Mouse (Mus musculus) neural tube, embryonic 11.5 days (tissue): ENCODE data around the gene Psmd7. TPM values are rescaled to one million over a fixed set of nuclear protein-coding genes. Genes with fewer than 3 reads are reported as not detected.

Experiments used
- ATAC-seq: fragments of 200-750 bp; cut with Nextera tagmentation; 2 replicates; pipeline ENCODE4 v1.8.0; 2017; ENCODE audit warnings: moderate number of reproducible peaks, mild to moderate bottlenecking, moderate TSS enrichment, moderate library complexity; ENCODE audit not compliant: insufficient read depth, low FRiP score, low TSS enrichment
- DNase-seq: peaks from one replicate; pipeline ENCODE4 v3.0.0-alpha.2; 2015; ENCODE audit warnings: low spot score
- H3K27ac ChIP-seq: fragments of 300-500 bp; sonication (generic); 2 replicates; pipeline ENCODE4 v1.5.1; 2014; ENCODE audit warnings: low read depth, mild to moderate bottlenecking, low read length
- H3K27me3 ChIP-seq: fragments of 300-500 bp; sonication (generic); 2 replicates; pipeline ENCODE4 v1.6.1; 2014; ENCODE audit warnings: mild to moderate bottlenecking, low read length, mixed read lengths; ENCODE audit not compliant: control insufficient read depth, insufficient read depth
- H3K36me3 ChIP-seq: fragments of 300-500 bp; sonication (generic); 2 replicates; pipeline ENCODE4 v1.6.1; 2014; ENCODE audit warnings: mild to moderate bottlenecking, low read length, moderate library complexity, mixed read lengths; ENCODE audit not compliant: control insufficient read depth, insufficient read depth
- H3K4me1 ChIP-seq: fragments of 300-500 bp; sonication (generic); 2 replicates; pipeline ENCODE4 v1.6.1; 2014; ENCODE audit warnings: low read length, mixed read lengths; ENCODE audit not compliant: control insufficient read depth, insufficient read depth
- H3K4me2 ChIP-seq: fragments of 300-500 bp; sonication (generic); 2 replicates; pipeline ENCODE4 v1.6.1; 2014; ENCODE audit warnings: low read depth, mild to moderate bottlenecking, moderate library complexity
- H3K4me3 ChIP-seq: fragments of 300-500 bp; sonication (generic); 2 replicates; pipeline ENCODE4 v1.5.1; 2014; ENCODE audit warnings: low read depth, low read length
- H3K9ac ChIP-seq: fragments of 300-500 bp; sonication (generic); 2 replicates; pipeline ENCODE4 v1.6.1; 2014; ENCODE audit warnings: mild to moderate bottlenecking, low read length
- H3K9me3 ChIP-seq: fragments of 300-500 bp; sonication (generic); 2 replicates; pipeline ENCODE4 v1.6.1; 2016; ENCODE audit warnings: low read length; ENCODE audit not compliant: control insufficient read depth
- WGBS: fragments of 180-500 bp; shearing (Covaris S2); extraction: QIAGEN DNeasy Blood & Tissue Kit; methylation state at CpG from one replicate; pipeline ENCODE4 v1.1.7; 2014; 5-methylcytosine and 5-hydroxymethylcytosine counted together
- polyA plus RNA-seq: library from polyadenylated mRNA; unstranded; fragments of >200 nt; fragmentation: Nextera tagmentation; extraction: Ambion mirVana; gene quantifications from 2 replicates; pipeline ENCODE4 v1.2.1, GENCODE M21; 2014

Gene Psmd7
- polyA plus RNA-seq, 1 experiment from 2014 or later: 339 TPM

DNA sequence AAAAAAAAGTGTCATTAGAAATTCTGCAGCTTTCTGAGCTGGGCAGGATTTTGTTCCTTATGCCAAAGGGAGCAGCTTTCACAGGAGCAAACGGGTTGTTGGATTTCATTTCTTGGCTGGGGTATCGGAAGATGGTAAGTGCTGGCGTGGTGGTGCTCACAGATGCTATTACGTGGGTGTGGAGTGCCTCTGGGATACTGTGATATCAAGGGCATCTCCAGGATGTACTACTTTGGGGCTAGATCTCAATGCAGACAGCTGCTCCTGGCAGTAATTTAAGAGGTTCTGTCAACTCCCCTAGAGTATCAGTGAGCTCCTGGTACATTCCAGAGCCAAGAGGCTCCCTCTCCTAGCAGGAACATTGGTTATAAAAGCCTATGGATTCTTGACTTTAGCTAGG is 42.1 kb downstream of the Psmd7 start:
- WGBS: 89% methylated on average over 4 of the region's 4 CpGs
- DNase-seq (no peak), ATAC-seq (no peak)
- no peak overlapping the region for H3K9ac ChIP-seq
- no peak overlapping the region for H3K27ac ChIP-seq
- H3K9me3 ChIP-seq: no peaks in the 10 kb centered on the region
- H3K4me2 ChIP-seq: no peak overlapping the region; the same call in 1 of the 2 replicates
- peaks cover 4% of the 10 kb centered on the region; the same call in 1 of the 2 replicates for H3K36me3 ChIP-seq
- H3K27me3 ChIP-seq: no peaks in the 10 kb centered on the region
- H3K4me3 ChIP-seq: 0 out of 2 replicates have a peak overlapping the region, but pooled peaks have one; percentile 2
- H3K4me1 ChIP-seq: no peaks in the 10 kb centered on the region

GRCm38 (mm10) chr8:107545621-107546152 is 42.6 kb downstream of the Psmd7 start:
- 94% methylated on average over 11 of the region's 11 CpGs for WGBS
- DNase-seq: no peak
- Histone ChIP-seq H3K9ac (0 out of 2 replicates have a peak overlapping the region, but pooled peaks have one; percentile 3), H3K9me3 (no peaks in the 10 kb centered on the region), H3K27me3 (no peaks in the 10 kb centered on the region), H3K4me2 (peak overlapping the region; percentile 12), H3K36me3 (peaks cover 4% of the 10 kb centered on the region; the same call in 1 of the 2 replicates), H3K4me1 (no peaks in the 10 kb centered on the region), H3K4me3 (no peak overlapping the region), H3K27ac (no peak overlapping the region)
- ATAC-seq: no peak

GRCm38 (mm10) chr8:107544651-107545174 is 43.6 kb downstream of the Psmd7 start:
- Histone ChIP-seq H3K4me1 (no peaks in the 10 kb centered on the region), H3K27me3 (no peaks in the 10 kb centered on the region), H3K4me2 (no peak overlapping the region), H3K36me3 (peaks cover 4% of the 10 kb centered on the region; the same call in 1 of the 2 replicates), H3K9me3 (no peaks in the 10 kb centered on the region), H3K4me3 (no peak overlapping the region), H3K9ac (no peak overlapping the region; the same call in 1 of the 2 replicates), H3K27ac (peak overlapping the region; percentile 76; the same call in 1 of the 2 replicates)
- ATAC-seq (no peak), DNase-seq (peak; percentile 61)
- WGBS: 58% methylated on average over 10 of the region's 10 CpGs

DNA sequence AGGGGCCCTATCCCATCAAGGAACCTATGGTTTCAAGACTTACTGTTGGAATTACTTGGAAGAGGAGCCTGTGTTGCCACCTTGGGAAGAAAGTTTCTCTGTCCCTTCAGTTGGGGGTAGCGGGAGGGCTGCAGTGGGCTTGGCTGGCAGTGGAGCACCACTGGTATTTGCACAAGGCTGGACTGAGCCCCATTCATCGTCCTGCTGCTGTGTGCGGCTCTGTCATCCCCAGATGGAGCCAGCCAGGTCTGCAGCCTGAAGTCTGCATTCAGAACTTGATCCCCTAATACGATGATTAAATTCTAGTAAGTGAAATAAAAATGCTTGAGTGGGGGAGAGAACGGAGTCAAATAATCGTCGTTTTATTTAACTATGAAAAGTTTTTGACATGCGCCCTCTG is 44.1 kb downstream of the Psmd7 start:
- DNase-seq: no peak
- no peak for ATAC-seq
- no peak overlapping the region for H3K4me3 ChIP-seq
- H3K4me2 ChIP-seq: no peak overlapping the region
- H3K9me3 ChIP-seq: no peaks in the 10 kb centered on the region
- H3K27me3 ChIP-seq: no peaks in the 10 kb centered on the region
- H3K36me3 ChIP-seq: peaks cover 4% of the 10 kb centered on the region; the same call in 1 of the 2 replicates
- 71% methylated on average over 8 of the region's 8 CpGs for WGBS
- H3K9ac ChIP-seq: no peak overlapping the region; the same call in 1 of the 2 replicates
- H3K4me1 ChIP-seq: no peaks in the 10 kb centered on the region
- peak overlapping the region; percentile 76; the same call in 1 of the 2 replicates for H3K27ac ChIP-seq

- Histone ChIP-seq H3K4me1 (no peaks in the 10 kb centered on the region), H3K4me3 (no peak overlapping the region), H3K9me3 (no peaks in the 10 kb centered on the region), H3K27me3 (no peaks in the 10 kb centered on the region), H3K27ac (peak overlapping the region; percentile 50; the same call in 1 of the 2 replicates), H3K36me3 (peaks cover 1% of the 10 kb centered on the region; the same call in 1 of the 2 replicates), H3K9ac (no peak overlapping the region), H3K4me2 (no peak overlapping the region)
- ATAC-seq: no peak
- 91% methylated on average over 10 of the region's 11 CpGs for WGBS
- no peak for DNase-seq
Measured at GRCm38 (mm10) chr8:107543714-107544113, 44.5 kb downstream of the Psmd7 start.

- Histone ChIP-seq H3K9me3 (no peaks in the 10 kb centered on the region), H3K27ac (no peak overlapping the region), H3K4me1 (no peaks in the 10 kb centered on the region), H3K4me3 (no peak overlapping the region), H3K27me3 (no peaks in the 10 kb centered on the region), H3K4me2 (no peak overlapping the region), H3K9ac (no peak overlapping the region), H3K36me3 (no peaks in the 10 kb centered on the region; the same call in 1 of the 2 replicates)
- 89% methylated on average over 3 of the region's 3 CpGs for WGBS
- ATAC-seq: no peak
- no peak for DNase-seq
Measured at GRCm38 (mm10) chr8:107542151-107542550, 46.1 kb downstream of the Psmd7 start.

GRCm38 (mm10) chr8:107541369-107541768 is 46.9 kb downstream of the Psmd7 start:
- Histone ChIP-seq H3K27me3 (no peaks in the 10 kb centered on the region), H3K4me2 (no peak overlapping the region), H3K9me3 (no peaks in the 10 kb centered on the region), H3K27ac (no peak overlapping the region), H3K9ac (no peak overlapping the region), H3K4me1 (no peaks in the 10 kb centered on the region), H3K36me3 (no peaks in the 10 kb centered on the region; the same call in 1 of the 2 replicates), H3K4me3 (no peak overlapping the region)
- WGBS: 82% methylated on average over 4 of the region's 4 CpGs
- no peak for ATAC-seq
- no peak for DNase-seq

GRCm38 (mm10) chr8:107540623-107541022 is 47.6 kb downstream of the Psmd7 start:
- DNase-seq (no peak), ATAC-seq (no peak)
- Histone ChIP-seq H3K36me3 (no peaks in the 10 kb centered on the region; the same call in 1 of the 2 replicates), H3K4me1 (no peaks in the 10 kb centered on the region), H3K4me3 (no peak overlapping the region), H3K27ac (no peak overlapping the region), H3K4me2 (no peak overlapping the region), H3K9me3 (no peaks in the 10 kb centered on the region), H3K9ac (no peak overlapping the region), H3K27me3 (no peaks in the 10 kb centered on the region)
- WGBS: 93% methylated on average over 12 of the region's 12 CpGs

DNA sequence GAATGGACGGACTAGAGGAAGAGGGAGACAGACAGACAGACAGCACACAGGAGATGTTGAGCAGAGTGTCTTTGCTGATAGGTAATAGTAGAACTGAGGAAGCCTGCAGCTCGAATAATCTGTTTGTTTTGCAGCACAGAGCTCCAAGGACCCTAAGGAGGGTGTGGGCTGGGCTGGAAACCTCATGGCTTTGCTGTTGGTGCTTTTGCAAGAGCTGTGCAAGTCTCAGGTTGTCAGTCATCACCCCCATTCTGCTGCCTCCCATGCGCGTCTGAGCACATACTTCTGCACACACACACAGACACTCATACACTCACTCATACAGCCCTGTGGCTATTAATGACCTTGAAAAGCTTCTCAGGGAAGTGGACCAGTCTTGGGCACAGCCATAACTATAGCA is 50.8 kb downstream of the Psmd7 start:
- WGBS: 91% methylated on average over 4 of the region's 4 CpGs

More for the DNA sequence above, 50.8 kb downstream of the Psmd7 start:
- Histone ChIP-seq H3K9ac (no peak overlapping the region), H3K4me1 (no peaks in the 10 kb centered on the region), H3K27ac (no peak overlapping the region), H3K9me3 (no peaks in the 10 kb centered on the region), H3K27me3 (no peaks in the 10 kb centered on the region), H3K4me3 (no peak overlapping the region), H3K36me3 (no peaks in the 10 kb centered on the region), H3K4me2 (no peak overlapping the region)
- ATAC-seq (no peak), DNase-seq (no peak)
